Mouse (Mus musculus) C2C12 (cell line): ENCODE results near the gene Cdr2l.

Experiments
- CEBPB ChIP-seq: IDR thresholded peaks from one replicate; pipeline ENCODE4 v1.6.1; 2011; ENCODE audit warnings: low read depth, mild to moderate bottlenecking, control low read depth, moderate library complexity
- CTCF ChIP-seq: IDR thresholded peaks from one replicate; pipeline ENCODE4 v1.5.1; 2011; ENCODE audit not compliant: control insufficient read depth, insufficient read depth, insufficient read length
- FOSL1 ChIP-seq: IDR thresholded peaks from one replicate; pipeline ENCODE4 v1.8.0; 2011; ENCODE audit warnings: mild to moderate bottlenecking, low read length; ENCODE audit not compliant: poor library complexity, insufficient read depth, severe bottlenecking
- MAX ChIP-seq: IDR thresholded peaks from one replicate; pipeline ENCODE4 v1.6.1; 2011; ENCODE audit warnings: mild to moderate bottlenecking, control low read depth
- MYOD1 ChIP-seq: IDR thresholded peaks from one replicate; pipeline ENCODE4 v1.6.1; 2011; ENCODE audit warnings: low read depth; ENCODE audit not compliant: control insufficient read depth, insufficient read length
- MYOG ChIP-seq: IDR thresholded peaks from one replicate; pipeline ENCODE4 v1.6.1; 2011; ENCODE audit not compliant: control insufficient read depth, insufficient read length; ENCODE audit errors: extremely low read depth
- USF1 ChIP-seq: IDR thresholded peaks from one replicate; pipeline ENCODE4 v1.6.1; 2011; ENCODE audit warnings: low read depth, mild to moderate bottlenecking, control low read depth, moderate library complexity

DNA sequence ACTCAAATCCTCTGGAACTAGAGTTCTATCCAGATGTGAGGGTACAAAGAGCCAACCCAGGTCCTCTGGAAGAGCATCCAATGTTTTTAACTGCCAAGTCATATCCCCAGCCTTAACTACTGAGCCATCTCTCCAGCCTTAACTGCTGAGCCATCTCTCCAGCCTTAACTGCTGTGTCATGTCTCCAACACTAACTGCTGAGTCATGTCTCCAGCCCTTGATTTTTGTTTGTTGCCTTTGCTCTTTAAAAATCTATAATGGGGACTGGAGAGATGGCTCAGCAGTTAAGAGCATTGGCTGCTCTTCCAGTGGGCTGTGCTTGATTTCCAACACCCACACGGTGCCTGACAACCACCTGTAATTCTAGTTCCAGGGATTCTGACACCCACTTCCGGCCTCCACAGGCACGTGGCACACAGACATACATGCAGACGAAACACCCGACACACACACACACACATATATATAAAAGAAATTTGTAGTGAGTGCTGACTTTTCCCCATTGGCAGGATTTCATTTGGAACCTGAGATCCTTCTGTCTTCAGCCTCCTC, 55.9 kb downstream of the Cdr2l start:
- TF ChIP-seq CTCF: no peak
- no peak for TF ChIP-seq MAX
- no peak for TF ChIP-seq MYOG
- no peak for TF ChIP-seq MYOD1
- peak; percentile 36 for TF ChIP-seq USF1
- no peak for TF ChIP-seq CEBPB
- no peak for TF ChIP-seq FOSL1
